In the genomic region with DNA sequence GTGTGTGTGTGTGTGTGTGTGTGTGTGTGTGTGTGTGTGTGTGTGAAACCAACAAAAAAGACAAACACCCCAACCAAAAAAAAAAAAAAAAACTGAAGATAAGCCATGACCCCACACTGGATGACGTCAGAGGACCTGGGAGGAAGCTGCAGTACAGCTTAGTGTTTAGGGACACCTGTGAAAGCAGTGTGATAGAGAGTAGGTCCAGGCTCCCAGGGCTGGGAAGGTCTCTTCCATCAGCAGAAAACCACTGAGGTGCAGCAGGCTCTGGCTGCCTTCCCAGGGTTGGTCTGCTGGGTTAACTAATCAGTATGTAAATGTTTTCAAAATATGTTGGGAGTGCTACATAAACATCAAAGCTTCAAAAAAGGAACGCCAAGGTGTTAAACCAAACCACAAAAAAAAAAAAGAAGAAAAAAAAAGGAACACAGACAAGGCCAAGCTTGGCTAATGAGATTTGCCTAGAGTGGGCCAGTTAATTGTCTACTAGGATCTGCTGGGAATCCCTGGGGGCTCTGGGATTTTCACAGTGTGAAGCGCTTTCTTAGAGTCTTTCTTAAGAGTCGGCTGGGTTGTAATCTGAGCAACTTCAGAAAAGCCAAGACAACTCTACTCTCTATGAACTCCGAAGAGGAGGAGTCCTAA, we compare ENCODE assay signal across 14 mouse cellular contexts. TPM values are rescaled to one million over a fixed set of nuclear protein-coding genes. Genes with fewer than 3 reads are reported as not detected.
DNase-seq lines count a peak whose midpoint lies in the region; ATAC-seq and TF ChIP-seq lines count a peak whose summit lies in the region.
"Had no signal": no experiment of that assay in that cellular context is flagged by ENCODE, and none has a peak within 500 bp of the region (broad histone marks: within the 10 kb centered on the region; RNA-seq: fewer than 3 reads in every experiment).

No protein-coding gene starts in this region.

- no peak for TF ChIP-seq CTCF in bone marrow, adult 2 months (IDR thresholded peaks at IDR 0.05; ENCODE audit: control insufficient read depth, insufficient read depth, low read length)

- ATAC-seq in kidney, embryonic 16.5 days (ENCODE audit: low FRiP score, low TSS enrichment): peak; percentile 77; the same call in 1 of the 2 replicates
- ATAC-seq in megakaryocyte-erythroid progenitor cell, adult 5-6 weeks (replicated peaks; ENCODE audit: low FRiP score, low TSS enrichment, poor library complexity, severe bottlenecking): no peak
- no peak for ATAC-seq in liver, embryonic 11.5 days (replicated peaks; ENCODE audit: low FRiP score)

- no peaks in the 10 kb centered on the region for H3K27me3 ChIP-seq in kidney, embryonic 16.5 days (ENCODE audit: insufficient read depth, low read length)
- H3K27me3 ChIP-seq in liver, embryonic 11.5 days (replicated peaks; ENCODE audit: control insufficient read depth, insufficient read depth, low read length): 0 out of 2 replicates have a peak, but pooled peaks cover under 1% of the 10 kb centered on the region

- H3K4me2 ChIP-seq in kidney, embryonic 16.5 days (replicated peaks; ENCODE audit: low read depth, low read length): no peak overlapping the region
- no peak overlapping the region for H3K4me2 ChIP-seq in liver, embryonic 11.5 days

- peak; percentile 22 for DNase-seq in left cerebral cortex, postnatal 4 days
- DNase-seq in left cerebral cortex, adult 8-10 months (ENCODE audit: low spot score in 2 of 2): no peak
- peak; percentile 61 for DNase-seq in thymus, postnatal 14 days
- DNase-seq in liver, embryonic 11.5 days (ENCODE audit: low spot score): no peak
- DNase-seq in adrenal gland, postnatal 10 days: no peak
- DNase-seq: layer of hippocampus, adult 9-11 months had no signal

- WGBS in bone marrow, adult 2 months: 47% methylated on average over 5 of the region's 5 CpGs
- WGBS in kidney, embryonic 16.5 days: 24% methylated on average over 5 of the region's 5 CpGs
- 50% methylated on average over 5 of the region's 5 CpGs for WGBS in liver, embryonic 11.5 days

- no peak overlapping the region for H3K9ac ChIP-seq in kidney, embryonic 16.5 days (replicated peaks; ENCODE audit: low read length)
- H3K9ac ChIP-seq in liver, embryonic 11.5 days (ENCODE audit: low read depth, low read length): no peak overlapping the region
- H3K9ac ChIP-seq: liver, embryonic 14.5 days had no signal

- intact Hi-C loops in left cerebral cortex, postnatal 4 days (cut with DNase I): no loop called here

- no peak for TF ChIP-seq POLR2A in bone marrow, adult 2 months (IDR thresholded peaks at IDR 0.05; ENCODE audit: borderline replicate concordance, control insufficient read depth, low read depth, low read length)

- H3K27ac ChIP-seq in bone marrow, adult 2 months (ENCODE audit: control insufficient read depth, insufficient read depth, low read depth, low read length, poor library complexity): peak overlapping the region; percentile 28; the same call in 1 of the 2 replicates
- peak overlapping the region; percentile 72 for H3K27ac ChIP-seq in kidney, embryonic 16.5 days (ENCODE audit: low read length)
- H3K27ac ChIP-seq in liver, embryonic 11.5 days (ENCODE audit: low read depth, low read length): no peak overlapping the region
- H3K27ac ChIP-seq: liver, embryonic 14.5 days had no signal

- H3K4me3 ChIP-seq in bone marrow, adult 2 months (replicated peaks; ENCODE audit: control insufficient read depth, low read depth, low read length): no peak overlapping the region
- H3K4me3 ChIP-seq in kidney, embryonic 16.5 days (ENCODE audit: low read length): no peak overlapping the region
- H3K4me3 ChIP-seq in liver, embryonic 11.5 days (ENCODE audit: low read depth, low read length): no peak overlapping the region
- H3K4me3 ChIP-seq: midbrain, embryonic 10.5 days had no signal

- H3K9me3 ChIP-seq in kidney, embryonic 16.5 days (ENCODE audit: low read length): no peaks in the 10 kb centered on the region
- H3K9me3 ChIP-seq in liver, embryonic 11.5 days (ENCODE audit: control insufficient read depth, low read length): no peaks in the 10 kb centered on the region
- H3K9me3 ChIP-seq: G1E; midbrain, embryonic 10.5 days had no signal

- H3K4me1 ChIP-seq in bone marrow, adult 2 months (ENCODE audit: control insufficient read depth, insufficient read depth, low read length): peaks cover 12% of the 10 kb centered on the region
- peaks cover 40% of the 10 kb centered on the region for H3K4me1 ChIP-seq in kidney, embryonic 16.5 days (ENCODE audit: insufficient read depth, low read length)
- H3K4me1 ChIP-seq in liver, embryonic 11.5 days (replicated peaks; ENCODE audit: control insufficient read depth, insufficient read depth, low read length): no peaks in the 10 kb centered on the region

- H3K36me3 ChIP-seq in kidney, embryonic 16.5 days (ENCODE audit: insufficient read depth, low read length): peaks cover 9% of the 10 kb centered on the region; the same call in 1 of the 2 replicates
- no peaks in the 10 kb centered on the region for H3K36me3 ChIP-seq in liver, embryonic 11.5 days (ENCODE audit: control insufficient read depth, insufficient read depth, low read length)

RNA-seq across cellular contexts. Expression of a gene that starts 8.6 kb away (rescaled TPM):
- 10 to 100 TPM; 86.3 to 88.1 TPM for total RNA-seq in left cerebral cortex, postnatal 4 days (2021)
- total RNA-seq in left cerebral cortex, adult 8-10 months (2022): 10 to 100 TPM; 55.3 to 67.9 (median 64.0) TPM
- 19.3 and 28.5 TPM in 2 replicates for polyA plus RNA-seq in bone marrow, adult 2 months (2011; ENCODE audit: insufficient read depth, insufficient read length, low replicate concordance, missing spikeins)
- 12.0 and 13.4 TPM in 2 replicates for polyA plus RNA-seq in kidney, embryonic 16.5 days (2015; fragmentation: Nextera tagmentation; extraction: Ambion mirVana)
- total RNA-seq in megakaryocyte-erythroid progenitor cell, adult 5-6 weeks (2014; fragmentation: Nextera tagmentation): 33.1 and 50.1 TPM in 2 replicates
- 41.3 and 61.0 TPM in 2 replicates for total RNA-seq in megakaryocyte-erythroid progenitor cell, adult 5-6 weeks (2017)
- polyA plus RNA-seq in liver, embryonic 11.5 days (2014; fragmentation: Nextera tagmentation; extraction: Ambion mirVana): 7.7 and 9.4 TPM in 2 replicates
- total RNA-seq in adrenal gland, postnatal 10 days (2021): 10 to 100 TPM; 29.5 to 38.3 TPM

RNA-seq across cellular contexts. Expression of a gene that starts 49.0 kb away (rescaled TPM):
- total RNA-seq in left cerebral cortex, postnatal 4 days (2021): not detected
- under 1 TPM in 3 of 4 experiments, not detected in 1; 0.42 to 0.57 (median 0.56) TPM for total RNA-seq in left cerebral cortex, adult 8-10 months (2022)
- 1.6 TPM in 1 of 2 replicates, not detected in the other for polyA plus RNA-seq in bone marrow, adult 2 months (2011; ENCODE audit: insufficient read depth, insufficient read length, low replicate concordance, missing spikeins)
- polyA plus RNA-seq in kidney, embryonic 16.5 days (2015; fragmentation: Nextera tagmentation; extraction: Ambion mirVana): 0.05 and 0.17 TPM in 2 replicates
- not detected in 2 replicates for total RNA-seq in megakaryocyte-erythroid progenitor cell, adult 5-6 weeks (2014; fragmentation: Nextera tagmentation)
- not detected in 2 replicates for total RNA-seq in megakaryocyte-erythroid progenitor cell, adult 5-6 weeks (2017)
- polyA plus RNA-seq in liver, embryonic 11.5 days (2014; fragmentation: Nextera tagmentation; extraction: Ambion mirVana): 0.12 TPM in 1 of 2 replicates, not detected in the other
- not detected for total RNA-seq in adrenal gland, postnatal 10 days (2021)
- total RNA-seq: common myeloid progenitor, adult 5-6 weeks had no signal
- polyA plus RNA-seq: G1E; heart, postnatal 0 days; liver, embryonic 14.5 days; midbrain, embryonic 10.5 days had no signal

Comparison
In these comparisons a context has a peak if more than half of its experiments do, and no peak if none do; other contexts are left out.
1. DNase-seq: peak in left cerebral cortex, postnatal 4 days (single experiment) and thymus, postnatal 14 days (single experiment); none in left cerebral cortex, adult 8-10 months (0 of 2), liver, embryonic 11.5 days (single experiment) and adrenal gland, postnatal 10 days (single experiment).